Mouse (Mus musculus) kidney, adult 2 months (tissue): ENCODE data around the gene Otud1. TPM values are rescaled to one million over a fixed set of nuclear protein-coding genes. Genes with fewer than 3 reads are reported as not detected.
A peak's percentile ranks its signal among the peaks of the same experiment; 100 is the strongest.

Experiments
- DNase-seq: peaks from one replicate; pipeline ENCODE4 v3.0.0; 2021
- H3K27ac ChIP-seq: fragments of 200-500 bp; 2 replicates; pipeline ENCODE4 v1.5.1; 2012; ENCODE audit warnings: low read depth, low read length, control low read depth, inconsistent platforms; ENCODE audit not compliant: insufficient read depth
- H3K27me3 ChIP-seq: fragments of 200-500 bp; replicated peaks from 2 replicates; pipeline ENCODE4 v1.6.1; 2012; ENCODE audit warnings: mild to moderate bottlenecking, moderate library complexity, low read length, inconsistent platforms; ENCODE audit not compliant: control insufficient read depth, insufficient read depth
- H3K36me3 ChIP-seq: fragments of 200-500 bp; 2 replicates; pipeline ENCODE4 v1.6.1; 2012; ENCODE audit warnings: mild to moderate bottlenecking, moderate library complexity, low read length, inconsistent platforms; ENCODE audit not compliant: control insufficient read depth, insufficient read depth
- H3K4me1 ChIP-seq: fragments of 200-500 bp; 2 replicates; pipeline ENCODE4 v1.6.1; 2011; ENCODE audit warnings: low read length; ENCODE audit not compliant: control insufficient read depth, insufficient read depth
- H3K4me3 ChIP-seq: fragments of 200-500 bp; 2 replicates; pipeline ENCODE4 v1.5.1; 2011; ENCODE audit warnings: mild to moderate bottlenecking, low read depth, low read length, control low read depth; ENCODE audit not compliant: insufficient read depth
- CTCF ChIP-seq: fragments of 200-500 bp; conservative IDR thresholded peaks from 2 replicates; pipeline ENCODE4 v1.5.1; 2011; ENCODE audit warnings: low read depth, mild to moderate bottlenecking, control low read depth, low read length, moderate library complexity, mixed read lengths; ENCODE audit not compliant: insufficient read depth, insufficient read length
- POLR2A ChIP-seq: fragments of 200-500 bp; IDR thresholded peaks from one replicate; pipeline ENCODE4 v1.6.1; 2011; ENCODE audit warnings: low read depth, low read length, control low read depth
- WGBS: fragments of 180-500 bp; shearing (Covaris S2); methylation state at CpG from one replicate; pipeline ENCODE4 v1.1.7; 2018; 5-methylcytosine and 5-hydroxymethylcytosine counted together
- polyA plus RNA-seq: library from polyadenylated mRNA; depleted of rRNA; stranded (reverse); fragments of >200 nt; gene quantifications from 2 replicates; pipeline ENCODE4 v1.2.3, GENCODE M21; 2012

Gene Otud1
- polyA plus RNA-seq, 1 experiment = 5.2 TPM

GRCm38 (mm10) chr2:19630544-19630943, 27.0 kb upstream of the Otud1 start:
- Histone ChIP-seq H3K36me3 (no peaks in the 10 kb centered on the region), H3K4me1 (no peaks in the 10 kb centered on the region), H3K27ac (no peak overlapping the region), H3K4me3 (no peak overlapping the region), H3K27me3 (no peaks in the 10 kb centered on the region; the same call in 1 of the 2 replicates)
- TF ChIP-seq CTCF = no peak
- no peak for TF ChIP-seq POLR2A
- 81% methylated on average over 1 of the region's 1 CpGs for WGBS
- no peak for DNase-seq

GRCm38 (mm10) chr2:19633406-19633920, 24.1 kb upstream of the Otud1 start:
- no peak for DNase-seq
- H3K4me1 ChIP-seq = no peaks in the 10 kb centered on the region
- 85% methylated on average over 2 of the region's 2 CpGs for WGBS
- H3K27me3 ChIP-seq = no peaks in the 10 kb centered on the region
- H3K27ac ChIP-seq = no peak overlapping the region
- H3K4me3 ChIP-seq = no peak overlapping the region
- H3K36me3 ChIP-seq = no peaks in the 10 kb centered on the region
- no peak for TF ChIP-seq CTCF
- TF ChIP-seq POLR2A = no peak

GRCm38 (mm10) chr2:19645182-19645581, 12.4 kb upstream of the Otud1 start:
- no peak for DNase-seq

GRCm38 (mm10) chr2:19646144-19646543, 11.4 kb upstream of the Otud1 start:
- H3K27ac ChIP-seq = no peak overlapping the region
- H3K4me3 ChIP-seq = no peak overlapping the region
- no peaks in the 10 kb centered on the region for H3K36me3 ChIP-seq
- DNase-seq = no peak
- H3K4me1 ChIP-seq = no peaks in the 10 kb centered on the region
- H3K27me3 ChIP-seq = no peaks in the 10 kb centered on the region
- TF ChIP-seq CTCF (no peak), POLR2A (no peak)
- 61% methylated on average over 4 of the region's 4 CpGs for WGBS

More at GRCm38 (mm10) chr2:19645182-19645581, 12.4 kb upstream of the Otud1 start:
- no peaks in the 10 kb centered on the region for H3K4me1 ChIP-seq
- H3K27ac ChIP-seq = no peak overlapping the region
- no peak overlapping the region for H3K4me3 ChIP-seq
- no peaks in the 10 kb centered on the region for H3K36me3 ChIP-seq
- no peak for TF ChIP-seq CTCF
- no peak for TF ChIP-seq POLR2A
- H3K27me3 ChIP-seq = no peaks in the 10 kb centered on the region
- 78% methylated on average over 2 of the region's 2 CpGs for WGBS

GRCm38 (mm10) chr2:19646910-19647309, 10.6 kb upstream of the Otud1 start:
- Histone ChIP-seq H3K36me3 (no peaks in the 10 kb centered on the region), H3K4me1 (no peaks in the 10 kb centered on the region), H3K27me3 (no peaks in the 10 kb centered on the region), H3K4me3 (no peak overlapping the region), H3K27ac (no peak overlapping the region)
- WGBS = 20% methylated on average over 1 of the region's 1 CpGs
- no peak for TF ChIP-seq POLR2A
- no peak for TF ChIP-seq CTCF
- DNase-seq = peak; percentile 42

GRCm38 (mm10) chr2:19656436-19656835, 1.1 kb upstream of the Otud1 start:
- WGBS = 53% methylated on average over 5 of the region's 5 CpGs
- DNase-seq = peak; percentile 23
- no peaks in the 10 kb centered on the region; the same call in 1 of the 2 replicates for H3K4me1 ChIP-seq
- H3K27ac ChIP-seq = no peak overlapping the region
- TF ChIP-seq CTCF (no peak), POLR2A (no peak)
- H3K36me3 ChIP-seq = no peaks in the 10 kb centered on the region
- H3K27me3 ChIP-seq = no peaks in the 10 kb centered on the region
- H3K4me3 ChIP-seq = no peak overlapping the region

GRCm38 (mm10) chr2:19657881-19658589, 483 bp downstream of the Otud1 start:
- no peaks in the 10 kb centered on the region for H3K27me3 ChIP-seq
- H3K4me1 ChIP-seq = no peaks in the 10 kb centered on the region; the same call in 1 of the 2 replicates
- DNase-seq = peak; percentile 65
- TF ChIP-seq CTCF = peak; percentile 23; the same call in 1 of the 2 replicates
- no peak for TF ChIP-seq POLR2A
- no peaks in the 10 kb centered on the region for H3K36me3 ChIP-seq
- peak overlapping the region; percentile 87 for H3K27ac ChIP-seq
- peak overlapping the region; percentile 83 for H3K4me3 ChIP-seq
- WGBS = 1% methylated on average over 108 of the region's 108 CpGs
